Mouse (Mus musculus): ENCODE measurements around the gene Rab36. TPM values are rescaled to one million over a fixed set of nuclear protein-coding genes. Genes with fewer than 3 reads are reported as not detected.

The Rab36 gene
- polyA plus RNA-seq, 1 experiment from 2014 or later, result 1.5 TPM

DNA sequence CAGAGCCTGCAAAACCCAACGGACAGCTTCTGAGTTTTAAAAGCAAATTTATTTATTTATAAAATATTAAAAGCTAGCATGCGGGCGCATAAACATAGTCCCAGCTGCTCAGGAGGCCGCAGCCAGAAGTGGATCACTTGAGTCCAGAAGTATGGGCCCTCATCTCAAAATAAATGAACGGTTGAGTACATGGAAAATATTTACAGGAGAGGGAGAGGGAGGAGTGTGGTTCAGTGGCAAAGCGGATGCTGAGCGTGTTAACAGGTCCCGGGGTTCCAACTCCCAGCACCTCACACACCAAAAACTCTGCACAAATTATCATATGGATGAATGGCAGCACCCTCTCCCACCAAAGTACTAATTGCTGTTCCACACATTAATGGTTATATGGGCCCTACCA, 21.5 kb downstream of the Rab36 start:
- H3K4me2 ChIP-seq (replicated peaks; ENCODE audit: low read depth), result no peak overlapping the region
- H3K9ac ChIP-seq (ENCODE audit: low read depth, low read length), result no peak overlapping the region
- H3K4me1 ChIP-seq (replicated peaks; ENCODE audit: control insufficient read depth, insufficient read depth, low read length), result peaks cover 17% of the 10 kb centered on the region
- TF ChIP-seq CTCF (IDR thresholded peaks at IDR 0.05; ENCODE audit: low read depth), result no peak
- no peak for ATAC-seq
- H3K4me3 ChIP-seq (ENCODE audit: low read depth, low read length), result no peak overlapping the region
- no peaks in the 10 kb centered on the region for H3K27me3 ChIP-seq (replicated peaks; ENCODE audit: control insufficient read depth, insufficient read depth, low read length)
- WGBS, result 62% methylated on average over 8 of the region's 8 CpGs
- no peak overlapping the region for H3K27ac ChIP-seq (ENCODE audit: low read depth, low read length)
- no peaks in the 10 kb centered on the region for H3K9me3 ChIP-seq (ENCODE audit: control insufficient read depth)
- H3K36me3 ChIP-seq (ENCODE audit: control insufficient read depth, insufficient read depth), result no peaks in the 10 kb centered on the region

- H3K9me3 ChIP-seq (ENCODE audit: control insufficient read depth), result no peaks in the 10 kb centered on the region
- no peak for ATAC-seq
- 40% methylated on average over 9 of the region's 9 CpGs for WGBS
- no peak for TF ChIP-seq CTCF (IDR thresholded peaks at IDR 0.05; ENCODE audit: low read depth)
- no peak overlapping the region for H3K9ac ChIP-seq (ENCODE audit: low read depth, low read length)
- peak overlapping the region; percentile 81 for H3K4me2 ChIP-seq (replicated peaks; ENCODE audit: low read depth)
- H3K27ac ChIP-seq (ENCODE audit: low read depth, low read length), result no peak overlapping the region
- H3K4me1 ChIP-seq (replicated peaks; ENCODE audit: control insufficient read depth, insufficient read depth, low read length), result peaks cover 17% of the 10 kb centered on the region
- H3K27me3 ChIP-seq (replicated peaks; ENCODE audit: control insufficient read depth, insufficient read depth, low read length), result no peaks in the 10 kb centered on the region
- no peak overlapping the region for H3K4me3 ChIP-seq (ENCODE audit: low read depth, low read length)
- no peaks in the 10 kb centered on the region for H3K36me3 ChIP-seq (ENCODE audit: control insufficient read depth, insufficient read depth)
Observed at GRCm38 (mm10) chr10:75058761-75059395, 22.0 kb downstream of the Rab36 start.

DNA sequence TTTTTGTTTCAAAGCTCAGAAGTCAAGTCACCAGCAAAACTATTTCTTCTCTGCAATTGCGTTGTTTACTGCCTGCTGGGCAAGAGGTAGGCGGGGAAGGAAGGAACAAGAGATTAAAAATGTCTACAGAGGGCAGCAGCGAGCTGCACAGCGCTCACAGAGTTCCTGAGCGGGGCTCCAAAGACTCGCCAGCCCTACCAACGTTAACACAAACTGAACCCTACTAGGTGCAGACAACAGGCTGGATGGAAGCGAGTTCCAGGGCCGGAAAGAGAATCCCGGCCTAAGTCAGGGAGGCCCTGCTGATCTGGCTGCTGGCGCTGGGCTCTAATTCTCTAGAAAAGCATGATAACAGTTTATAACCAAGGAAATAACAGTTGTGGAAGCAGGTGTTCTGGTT, 22.5 kb downstream of the Rab36 start:
- H3K9ac ChIP-seq (ENCODE audit: low read depth, low read length), result no peak overlapping the region
- peak overlapping the region; percentile 81 for H3K4me2 ChIP-seq (replicated peaks; ENCODE audit: low read depth)
- under 1% methylated on average over 11 of the region's 11 CpGs for WGBS
- H3K4me3 ChIP-seq (ENCODE audit: low read depth, low read length), result peak overlapping the region; percentile 81; the same call in 1 of the 2 replicates
- H3K4me1 ChIP-seq (replicated peaks; ENCODE audit: control insufficient read depth, insufficient read depth, low read length), result peaks cover 17% of the 10 kb centered on the region
- no peaks in the 10 kb centered on the region for H3K36me3 ChIP-seq (ENCODE audit: control insufficient read depth, insufficient read depth)
- 0 out of 2 replicates have a peak, but pooled peaks have one; percentile 24 for ATAC-seq
- TF ChIP-seq CTCF (IDR thresholded peaks at IDR 0.05; ENCODE audit: low read depth), result peak; percentile 90
- H3K27ac ChIP-seq (ENCODE audit: low read depth, low read length), result no peak overlapping the region
- H3K9me3 ChIP-seq (ENCODE audit: control insufficient read depth), result no peaks in the 10 kb centered on the region
- no peaks in the 10 kb centered on the region for H3K27me3 ChIP-seq (replicated peaks; ENCODE audit: control insufficient read depth, insufficient read depth, low read length)

GRCm38 (mm10) chr10:75060217-75060842, 23.5 kb downstream of the Rab36 start, which contains the start of gene Bcr:
TSS of gene Bcr (plus strand) at chr10:75060592.
- H3K4me2 ChIP-seq (replicated peaks; ENCODE audit: low read depth), result peak within 1 kb of the TSS; percentile 81
- H3K4me1 ChIP-seq (replicated peaks; ENCODE audit: control insufficient read depth, insufficient read depth, low read length), result peaks cover 14% of the 10 kb centered on the region
- no peaks in the 10 kb centered on the region for H3K27me3 ChIP-seq (replicated peaks; ENCODE audit: control insufficient read depth, insufficient read depth, low read length)
- no peaks in the 10 kb centered on the region for H3K36me3 ChIP-seq (ENCODE audit: control insufficient read depth, insufficient read depth)
- H3K9me3 ChIP-seq (ENCODE audit: control insufficient read depth), result no peaks in the 10 kb centered on the region
- 1% methylated on average over 38 of the region's 73 CpGs for WGBS
- H3K9ac ChIP-seq (ENCODE audit: low read depth, low read length), result peak within 1 kb of the TSS; percentile 78
- H3K27ac ChIP-seq (ENCODE audit: low read depth, low read length), result peak within 1 kb of the TSS; percentile 21; the same call in 1 of the 2 replicates
- H3K4me3 ChIP-seq (ENCODE audit: low read depth, low read length), result peak within 1 kb of the TSS; percentile 81
- no peak for TF ChIP-seq CTCF (IDR thresholded peaks at IDR 0.05; ENCODE audit: low read depth)
- ATAC-seq, result peak; percentile 78

GRCm38 (mm10) chr10:75060843-75061235, 24.0 kb downstream of the Rab36 start:
- peaks cover 14% of the 10 kb centered on the region for H3K4me1 ChIP-seq (replicated peaks; ENCODE audit: control insufficient read depth, insufficient read depth, low read length)
- peak overlapping the region; percentile 81 for H3K4me3 ChIP-seq (ENCODE audit: low read depth, low read length)
- no peak for TF ChIP-seq CTCF (IDR thresholded peaks at IDR 0.05; ENCODE audit: low read depth)
- H3K9ac ChIP-seq (ENCODE audit: low read depth, low read length), result peak overlapping the region; percentile 78
- peak overlapping the region; percentile 21; the same call in 1 of the 2 replicates for H3K27ac ChIP-seq (ENCODE audit: low read depth, low read length)
- H3K27me3 ChIP-seq (replicated peaks; ENCODE audit: control insufficient read depth, insufficient read depth, low read length), result no peaks in the 10 kb centered on the region
- no peaks in the 10 kb centered on the region for H3K36me3 ChIP-seq (ENCODE audit: control insufficient read depth, insufficient read depth)
- H3K4me2 ChIP-seq (replicated peaks; ENCODE audit: low read depth), result peak overlapping the region; percentile 81
- under 1% methylated on average over 41 of the region's 48 CpGs for WGBS
- H3K9me3 ChIP-seq (ENCODE audit: control insufficient read depth), result no peaks in the 10 kb centered on the region
- peak; percentile 28 for ATAC-seq

DNA sequence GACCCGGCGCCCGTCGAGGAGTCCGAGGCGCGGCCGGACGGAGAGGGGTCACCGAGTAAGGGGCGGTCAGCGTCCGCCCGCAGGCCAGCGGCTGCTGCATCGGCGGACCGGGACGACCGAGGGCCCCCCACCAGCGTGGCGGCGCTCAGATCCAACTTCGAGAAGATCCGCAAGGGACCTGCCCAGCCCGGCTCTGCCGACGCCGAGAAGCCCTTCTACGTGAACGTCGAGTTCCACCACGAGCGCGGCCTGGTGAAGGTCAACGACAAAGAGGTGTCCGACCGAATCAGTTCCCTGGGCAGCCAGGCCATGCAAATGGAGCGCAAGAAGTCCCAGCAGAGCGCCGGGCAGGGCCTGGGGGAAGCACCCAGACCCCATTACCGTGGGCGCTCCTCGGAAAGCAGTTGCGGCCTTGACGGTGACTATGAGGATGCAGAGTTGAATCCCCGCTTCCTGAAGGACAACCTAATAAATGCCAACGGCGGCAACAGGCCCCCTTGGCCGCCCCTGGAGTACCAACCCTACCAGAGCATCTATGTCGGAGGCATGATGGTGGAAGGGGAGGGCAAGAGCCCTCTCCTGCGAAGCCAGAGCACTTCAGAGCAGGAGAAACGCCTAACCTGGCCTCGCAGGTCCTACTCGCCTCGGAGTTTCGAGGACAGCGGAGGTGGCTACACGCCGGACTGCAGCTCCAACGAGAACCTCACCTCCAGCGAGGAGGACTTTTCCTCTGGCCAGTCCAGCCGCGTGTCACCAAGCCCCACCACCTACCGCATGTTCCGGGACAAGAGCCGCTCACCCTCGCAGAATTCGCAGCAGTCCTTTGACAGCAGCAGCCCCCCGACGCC, 24.7 kb downstream of the Rab36 start:
- 3% methylated on average over 70 of the region's 71 CpGs for WGBS
- no peak for ATAC-seq
- Histone ChIP-seq H3K27ac (ENCODE audit: low read depth, low read length) (no peak overlapping the region), H3K4me1 (replicated peaks; ENCODE audit: control insufficient read depth, insufficient read depth, low read length) (peaks cover 14% of the 10 kb centered on the region), H3K4me3 (ENCODE audit: low read depth, low read length) (peak overlapping the region; percentile 81), H3K36me3 (ENCODE audit: control insufficient read depth, insufficient read depth) (no peaks in the 10 kb centered on the region), H3K4me2 (replicated peaks; ENCODE audit: low read depth) (peak overlapping the region; percentile 81), H3K9me3 (ENCODE audit: control insufficient read depth) (no peaks in the 10 kb centered on the region), H3K27me3 (replicated peaks; ENCODE audit: control insufficient read depth, insufficient read depth, low read length) (no peaks in the 10 kb centered on the region), H3K9ac (ENCODE audit: low read depth, low read length) (peak overlapping the region; percentile 78)
- no peak for TF ChIP-seq CTCF (IDR thresholded peaks at IDR 0.05; ENCODE audit: low read depth)

Measured in intestine, postnatal 0 days (tissue).